In genomic region chr3:138560886-138561285, GRCm38 (mm10) we compare ENCODE assay signal across 20 mouse cellular contexts. TPM values are rescaled to one million over a fixed set of nuclear protein-coding genes. Genes with fewer than 3 reads are reported as not detected.
DNase-seq lines count a peak whose midpoint lies in the region; ATAC-seq lines count a peak whose summit lies in the region.
"Had no signal": no experiment of that assay in that cellular context is flagged by ENCODE, and none has a peak within 500 bp of the region (broad histone marks: within the 10 kb centered on the region; RNA-seq: fewer than 3 reads in every experiment).

No protein-coding gene starts in this region.

- no peaks in the 10 kb centered on the region for H3K9me3 ChIP-seq in hindbrain, embryonic 10.5 days
- no peaks in the 10 kb centered on the region for H3K9me3 ChIP-seq in hindbrain, embryonic 16.5 days (ENCODE audit: control insufficient read depth, low read length)
- H3K9me3 ChIP-seq in midbrain, embryonic 11.5 days (ENCODE audit: control insufficient read depth, low read length), result no peaks in the 10 kb centered on the region
- no peaks in the 10 kb centered on the region for H3K9me3 ChIP-seq in midbrain, embryonic 14.5 days (ENCODE audit: control insufficient read depth, low read length)
- no peaks in the 10 kb centered on the region for H3K9me3 ChIP-seq in embryonic facial prominence, embryonic 11.5 days (replicated peaks; ENCODE audit: control insufficient read depth, low read length)
- H3K9me3 ChIP-seq: forebrain, embryonic 10.5 days; G1E had no signal

- H3K4me3 ChIP-seq in hindbrain, embryonic 10.5 days, result no peak overlapping the region
- H3K4me3 ChIP-seq in hindbrain, embryonic 16.5 days (ENCODE audit: low read length), result no peak overlapping the region
- H3K4me3 ChIP-seq in midbrain, embryonic 11.5 days (ENCODE audit: low read depth, low read length), result no peak overlapping the region
- no peak overlapping the region for H3K4me3 ChIP-seq in midbrain, embryonic 14.5 days (replicated peaks; ENCODE audit: low read depth, low read length)
- H3K4me3 ChIP-seq in embryonic facial prominence, embryonic 11.5 days (ENCODE audit: low read depth, low read length), result no peak overlapping the region
- H3K4me3 ChIP-seq: forebrain, embryonic 10.5 days had no signal

- H3K36me3 ChIP-seq in hindbrain, embryonic 10.5 days, result peaks cover 62% of the 10 kb centered on the region
- H3K36me3 ChIP-seq in hindbrain, embryonic 16.5 days (ENCODE audit: control insufficient read depth, insufficient read depth, low read length), result peaks cover 13% of the 10 kb centered on the region
- H3K36me3 ChIP-seq in midbrain, embryonic 11.5 days (ENCODE audit: control insufficient read depth, insufficient read depth, low read length), result peaks cover 4% of the 10 kb centered on the region; the same call in 1 of the 2 replicates
- H3K36me3 ChIP-seq in midbrain, embryonic 14.5 days (ENCODE audit: control insufficient read depth, insufficient read depth, low read length), result peaks cover 22% of the 10 kb centered on the region
- no peaks in the 10 kb centered on the region for H3K36me3 ChIP-seq in embryonic facial prominence, embryonic 11.5 days (replicated peaks; ENCODE audit: control insufficient read depth, insufficient read depth, low read depth, low read length)

- peaks cover 19% of the 10 kb centered on the region for H3K4me1 ChIP-seq in hindbrain, embryonic 10.5 days (replicated peaks)
- H3K4me1 ChIP-seq in hindbrain, embryonic 16.5 days (ENCODE audit: control insufficient read depth, insufficient read depth, low read depth, low read length), result no peaks in the 10 kb centered on the region
- no peaks in the 10 kb centered on the region for H3K4me1 ChIP-seq in midbrain, embryonic 11.5 days (ENCODE audit: control insufficient read depth, insufficient read depth, low read length)
- H3K4me1 ChIP-seq in midbrain, embryonic 14.5 days (ENCODE audit: control insufficient read depth, insufficient read depth, low read length), result no peaks in the 10 kb centered on the region
- H3K4me1 ChIP-seq in embryonic facial prominence, embryonic 11.5 days (ENCODE audit: control insufficient read depth, insufficient read depth, low read length), result no peaks in the 10 kb centered on the region

- WGBS in hindbrain, embryonic 10.5 days, result 79% methylated on average over 3 of the region's 3 CpGs
- WGBS in hindbrain, embryonic 16.5 days, result 60% methylated on average over 3 of the region's 3 CpGs
- 84% methylated on average over 3 of the region's 3 CpGs for WGBS in midbrain, embryonic 11.5 days
- 79% methylated on average over 3 of the region's 3 CpGs for WGBS in midbrain, embryonic 14.5 days
- WGBS in embryonic facial prominence, embryonic 11.5 days, result 72% methylated on average over 3 of the region's 3 CpGs

- no peak overlapping the region for H3K4me2 ChIP-seq in hindbrain, embryonic 16.5 days (ENCODE audit: low read length)
- H3K4me2 ChIP-seq in midbrain, embryonic 11.5 days, result no peak overlapping the region
- H3K4me2 ChIP-seq in midbrain, embryonic 14.5 days (ENCODE audit: low read length), result no peak overlapping the region
- H3K4me2 ChIP-seq in embryonic facial prominence, embryonic 11.5 days (ENCODE audit: low read depth, low read length), result no peak overlapping the region
- H3K4me2 ChIP-seq: heart, embryonic 11.5 days had no signal

- H3K27ac ChIP-seq in hindbrain, embryonic 10.5 days, result peak overlapping the region; percentile 77
- H3K27ac ChIP-seq in hindbrain, embryonic 16.5 days (ENCODE audit: low read depth, low read length), result no peak overlapping the region
- H3K27ac ChIP-seq in midbrain, embryonic 11.5 days (ENCODE audit: low read depth, low read length), result no peak overlapping the region; the same call in 1 of the 2 replicates
- no peak overlapping the region for H3K27ac ChIP-seq in midbrain, embryonic 14.5 days (replicated peaks; ENCODE audit: low read depth, low read length)
- H3K27ac ChIP-seq in embryonic facial prominence, embryonic 11.5 days (replicated peaks; ENCODE audit: low read depth, low read length), result no peak overlapping the region
- H3K27ac ChIP-seq: forebrain, embryonic 10.5 days; hindbrain, postnatal 0 days; macrophage had no signal

- DNase-seq in hindbrain, embryonic 10.5 days (ENCODE audit: low spot score), result peak; percentile 55
- DNase-seq in midbrain, embryonic 11.5 days (ENCODE audit: low spot score, missing footprints), result peak; percentile 90
- no peak for DNase-seq in midbrain, embryonic 14.5 days
- no peak for DNase-seq in embryonic facial prominence, embryonic 11.5 days (ENCODE audit: low spot score)
- no peak for DNase-seq in thymus, adult 18-20 months
- no peak for DNase-seq in right cerebral cortex, postnatal 14 days
- DNase-seq: adrenal gland, postnatal 36 days; cerebellum, adult 8-10 months; heart, postnatal 10 days; kidney, postnatal 10 days; liver; thymus, postnatal 36 days had no signal

- ATAC-seq in hindbrain, embryonic 16.5 days, result no peak
- ATAC-seq in midbrain, embryonic 11.5 days (ENCODE audit: low FRiP score), result peak; percentile 45; the same call in 1 of the 2 replicates
- no peak for ATAC-seq in midbrain, embryonic 14.5 days (ENCODE audit: low FRiP score, low TSS enrichment)
- 0 out of 2 replicates have a peak, but pooled peaks have one; percentile 25 for ATAC-seq in embryonic facial prominence, embryonic 11.5 days (replicated peaks; ENCODE audit: insufficient number of reproducible peaks, low FRiP score, low TSS enrichment, low read depth)
- ATAC-seq: hindbrain, postnatal 0 days; intestine, postnatal 0 days; midbrain, embryonic 16.5 days had no signal

- H3K27me3 ChIP-seq in hindbrain, embryonic 10.5 days (ENCODE audit: insufficient read depth, poor library complexity, severe bottlenecking), result no peaks in the 10 kb centered on the region
- no peaks in the 10 kb centered on the region for H3K27me3 ChIP-seq in hindbrain, embryonic 16.5 days (replicated peaks; ENCODE audit: control insufficient read depth, insufficient read depth, low read length)
- no peaks in the 10 kb centered on the region for H3K27me3 ChIP-seq in midbrain, embryonic 11.5 days (ENCODE audit: control insufficient read depth, insufficient read depth, low read length)
- H3K27me3 ChIP-seq in midbrain, embryonic 14.5 days (ENCODE audit: control insufficient read depth, insufficient read depth, low read length), result no peaks in the 10 kb centered on the region
- no peaks in the 10 kb centered on the region for H3K27me3 ChIP-seq in embryonic facial prominence, embryonic 11.5 days (ENCODE audit: control insufficient read depth, insufficient read depth, low read length)

- H3K9ac ChIP-seq in hindbrain, embryonic 16.5 days (ENCODE audit: low read depth, low read length), result no peak overlapping the region
- no peak overlapping the region for H3K9ac ChIP-seq in midbrain, embryonic 11.5 days (ENCODE audit: low read length)
- no peak overlapping the region for H3K9ac ChIP-seq in midbrain, embryonic 14.5 days (replicated peaks; ENCODE audit: low read length)
- no peak overlapping the region for H3K9ac ChIP-seq in embryonic facial prominence, embryonic 11.5 days (replicated peaks; ENCODE audit: low read length)

RNA-seq across cellular contexts. Expression of gene Eif4e, which starts 34.9 kb away (rescaled TPM):
- 370 and 465 TPM in 2 replicates for polyA plus RNA-seq in hindbrain, embryonic 10.5 days (2016; fragmentation: Nextera tagmentation; extraction: Ambion mirVana)
- 315 and 352 TPM in 2 replicates for polyA plus RNA-seq in hindbrain, embryonic 16.5 days (2015; fragmentation: Nextera tagmentation; extraction: Ambion mirVana)
- 493 and 516 TPM in 2 replicates for polyA plus RNA-seq in midbrain, embryonic 11.5 days (2014; fragmentation: Nextera tagmentation; extraction: Ambion mirVana)
- 335 and 356 TPM in 2 replicates for polyA plus RNA-seq in midbrain, embryonic 14.5 days (2014; fragmentation: Nextera tagmentation; extraction: Ambion mirVana)
- 559 and 560 TPM in 2 replicates for polyA plus RNA-seq in embryonic facial prominence, embryonic 11.5 days (2014; fragmentation: Nextera tagmentation; extraction: Ambion mirVana)

Comparison
In these comparisons a context has a peak if more than half of its experiments do, and no peak if none do; other contexts are left out.
1. DNase-seq: peak in hindbrain, embryonic 10.5 days (single experiment) and midbrain, embryonic 11.5 days (single experiment); none in midbrain, embryonic 14.5 days (single experiment), embryonic facial prominence, embryonic 11.5 days (single experiment), thymus, adult 18-20 months (0 of 2) and right cerebral cortex, postnatal 14 days (single experiment).
2. ATAC-seq: peak in midbrain, embryonic 11.5 days (single experiment) and embryonic facial prominence, embryonic 11.5 days (single experiment); none in hindbrain, embryonic 16.5 days (single experiment) and midbrain, embryonic 14.5 days (single experiment).